Mouse (Mus musculus): ENCODE data around the gene Zbed3. TPM values are rescaled to one million over a fixed set of nuclear protein-coding genes. Genes with fewer than 3 reads are reported as not detected.

The Zbed3 gene
- polyA plus RNA-seq, 1 experiment from 2014 or later: 53.0 TPM

DNA sequence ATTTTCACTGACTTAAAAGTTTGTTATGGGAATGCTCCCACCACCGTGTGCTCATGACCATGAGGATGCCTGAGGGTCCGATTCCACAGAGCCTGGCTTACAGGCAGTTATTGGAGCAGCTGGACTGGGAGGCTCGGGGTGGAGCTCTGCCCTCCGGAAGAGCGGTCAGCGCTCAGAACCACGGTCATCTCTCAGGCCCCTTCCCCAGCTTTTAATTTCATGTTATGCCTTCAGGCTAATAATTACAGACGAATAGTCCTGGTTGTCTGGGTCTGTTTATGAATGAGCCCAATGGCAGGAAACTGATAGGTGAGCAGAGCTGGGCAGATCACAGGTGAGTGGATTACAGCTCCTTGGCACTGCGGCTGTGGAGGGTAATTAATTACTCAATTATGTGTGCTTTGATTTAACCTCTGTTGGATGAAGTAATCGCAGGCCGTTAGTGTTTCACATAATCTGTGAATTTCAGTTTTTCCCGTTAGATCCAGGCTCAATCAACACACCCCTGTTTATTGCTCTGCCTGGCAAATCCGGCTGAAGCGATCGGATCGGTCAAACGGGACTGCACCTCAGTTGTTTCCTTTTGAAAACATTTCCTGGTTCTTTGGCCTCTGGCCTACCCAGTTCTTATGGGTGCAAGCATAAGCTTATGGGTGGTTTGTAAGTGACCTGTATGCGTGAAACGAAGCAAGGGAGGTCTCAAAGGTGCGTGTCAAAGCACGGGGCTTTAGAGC is 3.4 kb downstream of the Zbed3 start:
- H3K27me3 ChIP-seq (replicated peaks; ENCODE audit: control insufficient read depth, insufficient read depth, low read length): no peaks in the 10 kb centered on the region
- H3K4me2 ChIP-seq (ENCODE audit: low read length): peak overlapping the region; percentile 93
- ATAC-seq (replicated peaks; ENCODE audit: low FRiP score, low TSS enrichment, low read depth) (no peak), DNase-seq (ENCODE audit: low spot score) (peak; percentile 62)
- no peaks in the 10 kb centered on the region for H3K36me3 ChIP-seq (ENCODE audit: control insufficient read depth, insufficient read depth, low read length)
- H3K9me3 ChIP-seq (ENCODE audit: control insufficient read depth, low read length): no peaks in the 10 kb centered on the region
- WGBS: 8% methylated on average over 21 of the region's 21 CpGs
- H3K27ac ChIP-seq (ENCODE audit: low read depth): peak overlapping the region; percentile 99
- peaks cover 16% of the 10 kb centered on the region for H3K4me1 ChIP-seq (replicated peaks; ENCODE audit: control insufficient read depth, insufficient read depth, low read length)
- peak overlapping the region; percentile 99 for H3K9ac ChIP-seq (ENCODE audit: low read length)
- H3K4me3 ChIP-seq (ENCODE audit: low read depth, low read length): peak overlapping the region; percentile 70

DNA sequence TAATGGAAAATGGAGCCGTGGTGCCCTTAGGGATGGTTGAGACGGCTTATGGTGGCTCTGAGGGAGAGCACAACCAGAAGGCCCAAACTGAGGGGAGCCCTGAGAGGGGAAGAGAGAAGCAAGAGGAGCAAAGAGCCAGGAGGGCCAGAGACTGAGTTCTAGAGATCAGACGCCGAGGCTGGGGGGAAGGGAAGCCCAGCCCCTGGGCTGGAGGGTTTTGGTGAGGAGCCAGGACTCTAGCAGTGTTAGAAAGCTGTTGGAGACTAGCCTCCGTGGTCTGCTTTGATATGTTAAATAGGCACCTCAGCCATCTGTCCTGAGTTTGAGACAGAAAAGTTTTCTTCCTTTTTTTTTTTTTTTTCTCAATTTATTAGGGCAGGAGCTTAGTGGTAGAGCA is 3.9 kb downstream of the Zbed3 start:
- Histone ChIP-seq H3K27ac (ENCODE audit: low read depth) (peak overlapping the region; percentile 49), H3K9me3 (ENCODE audit: control insufficient read depth, low read length) (no peaks in the 10 kb centered on the region), H3K4me1 (replicated peaks; ENCODE audit: control insufficient read depth, insufficient read depth, low read length) (peaks cover 16% of the 10 kb centered on the region), H3K36me3 (ENCODE audit: control insufficient read depth, insufficient read depth, low read length) (no peaks in the 10 kb centered on the region), H3K4me2 (ENCODE audit: low read length) (peak overlapping the region; percentile 93), H3K4me3 (ENCODE audit: low read depth, low read length) (peak overlapping the region; percentile 70), H3K27me3 (replicated peaks; ENCODE audit: control insufficient read depth, insufficient read depth, low read length) (no peaks in the 10 kb centered on the region), H3K9ac (ENCODE audit: low read length) (peak overlapping the region; percentile 99)
- DNase-seq (ENCODE audit: low spot score) (peak; percentile 71), ATAC-seq (replicated peaks; ENCODE audit: low FRiP score, low TSS enrichment, low read depth) (no peak)
- 6% methylated on average over 5 of the region's 5 CpGs for WGBS

DNA sequence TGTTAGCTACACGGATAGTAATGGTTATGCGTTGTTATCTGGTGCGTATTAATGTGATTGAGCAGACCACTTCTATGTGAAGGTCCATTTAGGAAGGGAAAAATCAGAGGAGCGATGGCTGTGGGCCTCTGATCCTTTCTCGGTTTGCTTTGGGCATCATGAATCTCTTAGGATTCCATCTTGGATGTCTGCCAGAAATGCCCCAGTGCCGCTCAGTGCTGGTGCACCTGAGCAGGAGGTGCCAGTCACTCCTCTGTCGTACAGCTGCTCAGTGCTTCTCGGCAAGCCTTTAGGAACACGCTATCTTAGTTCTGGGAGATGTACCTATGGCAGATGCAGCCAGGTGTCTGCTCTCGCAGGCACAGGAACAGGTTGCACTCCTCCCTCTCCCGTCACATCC is 5.4 kb downstream of the Zbed3 start:
- H3K4me2 ChIP-seq (ENCODE audit: low read length): no peak overlapping the region

DNA sequence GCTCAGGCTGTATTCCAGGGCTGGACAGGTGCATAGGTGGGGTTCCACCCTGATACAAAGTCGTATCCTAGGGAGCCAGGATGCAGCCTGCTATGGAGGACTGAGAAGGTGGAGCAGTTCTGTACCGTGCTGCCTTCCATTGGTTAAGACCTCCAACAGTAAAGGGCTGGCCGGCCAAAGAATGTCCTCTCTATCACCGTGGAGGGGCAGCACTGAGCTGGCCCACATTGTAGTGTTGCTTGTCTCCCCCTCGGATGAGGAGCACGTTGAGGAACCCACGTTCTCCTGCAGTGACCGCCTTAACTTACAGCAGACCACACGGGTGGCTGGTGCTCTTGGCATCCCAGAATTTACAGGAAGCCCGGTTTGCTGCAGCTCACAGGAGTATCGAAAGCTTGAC is 7.1 kb downstream of the Zbed3 start:
- H3K4me3 ChIP-seq (ENCODE audit: low read depth, low read length): no peak overlapping the region
- no peak for ATAC-seq (replicated peaks; ENCODE audit: low FRiP score, low TSS enrichment, low read depth)
- peaks cover 16% of the 10 kb centered on the region for H3K4me1 ChIP-seq (replicated peaks; ENCODE audit: control insufficient read depth, insufficient read depth, low read length)
- H3K9me3 ChIP-seq (ENCODE audit: control insufficient read depth, low read length): no peaks in the 10 kb centered on the region
- no peak for DNase-seq (ENCODE audit: low spot score)
- H3K27ac ChIP-seq (ENCODE audit: low read depth): no peak overlapping the region
- H3K9ac ChIP-seq (ENCODE audit: low read length): no peak overlapping the region
- WGBS: 60% methylated on average over 11 of the region's 11 CpGs
- H3K36me3 ChIP-seq (ENCODE audit: control insufficient read depth, insufficient read depth, low read length): 0 out of 2 replicates have a peak, but pooled peaks cover 9% of the 10 kb centered on the region
- no peaks in the 10 kb centered on the region for H3K27me3 ChIP-seq (replicated peaks; ENCODE audit: control insufficient read depth, insufficient read depth, low read length)
- H3K4me2 ChIP-seq (ENCODE audit: low read length): no peak overlapping the region

More for the DNA sequence above, 5.4 kb downstream of the Zbed3 start:
- Histone ChIP-seq H3K9ac (ENCODE audit: low read length) (no peak overlapping the region), H3K4me1 (replicated peaks; ENCODE audit: control insufficient read depth, insufficient read depth, low read length) (peaks cover 16% of the 10 kb centered on the region), H3K36me3 (ENCODE audit: control insufficient read depth, insufficient read depth, low read length) (no peaks in the 10 kb centered on the region), H3K27ac (ENCODE audit: low read depth) (no peak overlapping the region), H3K4me3 (ENCODE audit: low read depth, low read length) (no peak overlapping the region), H3K27me3 (replicated peaks; ENCODE audit: control insufficient read depth, insufficient read depth, low read length) (no peaks in the 10 kb centered on the region), H3K9me3 (ENCODE audit: control insufficient read depth, low read length) (no peaks in the 10 kb centered on the region)
- DNase-seq (ENCODE audit: low spot score) (no peak), ATAC-seq (replicated peaks; ENCODE audit: low FRiP score, low TSS enrichment, low read depth) (no peak)
- WGBS: 84% methylated on average over 11 of the region's 11 CpGs

GRCm38 (mm10) chr13:95332086-95332899 is 8.9 kb downstream of the Zbed3 start:
- Histone ChIP-seq H3K4me1 (replicated peaks; ENCODE audit: control insufficient read depth, insufficient read depth, low read length) (peaks cover 8% of the 10 kb centered on the region), H3K27ac (ENCODE audit: low read depth) (no peak overlapping the region), H3K36me3 (ENCODE audit: control insufficient read depth, insufficient read depth, low read length) (peaks cover 22% of the 10 kb centered on the region), H3K4me2 (ENCODE audit: low read length) (no peak overlapping the region), H3K9me3 (ENCODE audit: control insufficient read depth, low read length) (no peaks in the 10 kb centered on the region), H3K27me3 (replicated peaks; ENCODE audit: control insufficient read depth, insufficient read depth, low read length) (no peaks in the 10 kb centered on the region), H3K4me3 (ENCODE audit: low read depth, low read length) (no peak overlapping the region), H3K9ac (ENCODE audit: low read length) (no peak overlapping the region)
- WGBS: 83% methylated on average over 11 of the region's 11 CpGs
- DNase-seq (ENCODE audit: low spot score): no peak
- no peak for ATAC-seq (replicated peaks; ENCODE audit: low FRiP score, low TSS enrichment, low read depth)

DNA sequence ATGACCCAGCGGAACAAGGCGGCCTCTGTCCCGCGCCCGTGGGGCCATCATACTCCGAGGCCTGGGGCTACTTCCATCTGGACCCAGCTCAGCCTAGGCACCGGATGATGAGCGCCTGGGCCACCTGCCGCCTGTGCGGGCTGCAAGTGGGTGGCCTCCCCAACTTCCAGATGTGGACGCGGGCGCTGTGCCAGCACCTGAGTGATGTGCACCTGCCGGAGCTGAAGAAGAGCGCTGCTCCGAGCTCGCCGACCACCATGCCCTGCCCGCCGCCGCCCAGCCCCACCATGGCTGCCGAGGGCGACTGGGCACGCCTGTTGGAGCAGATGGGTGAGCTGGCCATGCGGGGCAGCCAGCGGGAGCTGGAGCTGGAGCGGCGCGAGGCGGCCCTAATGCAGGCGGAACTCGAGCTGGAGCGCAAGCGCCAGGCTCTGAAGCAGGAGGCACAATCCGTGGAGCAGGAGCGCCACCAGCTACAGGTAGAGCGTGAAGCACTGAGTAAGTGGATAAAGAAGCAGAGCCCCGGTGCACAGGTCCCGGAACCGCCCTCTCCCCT is 12.8 kb downstream of the Zbed3 start:
- 77% methylated on average over 40 of the region's 40 CpGs for WGBS
- Histone ChIP-seq H3K4me1 (replicated peaks; ENCODE audit: control insufficient read depth, insufficient read depth, low read length) (no peaks in the 10 kb centered on the region), H3K27me3 (replicated peaks; ENCODE audit: control insufficient read depth, insufficient read depth, low read length) (no peaks in the 10 kb centered on the region), H3K9me3 (ENCODE audit: control insufficient read depth, low read length) (no peaks in the 10 kb centered on the region), H3K4me3 (ENCODE audit: low read depth, low read length) (no peak overlapping the region), H3K9ac (ENCODE audit: low read length) (no peak overlapping the region), H3K27ac (ENCODE audit: low read depth) (no peak overlapping the region), H3K36me3 (ENCODE audit: control insufficient read depth, insufficient read depth, low read length) (peaks cover 58% of the 10 kb centered on the region), H3K4me2 (ENCODE audit: low read length) (no peak overlapping the region)
- ATAC-seq (replicated peaks; ENCODE audit: low FRiP score, low TSS enrichment, low read depth) (0 out of 2 replicates have a peak, but pooled peaks have one; percentile 38), DNase-seq (ENCODE audit: low spot score) (no peak)

DNA sequence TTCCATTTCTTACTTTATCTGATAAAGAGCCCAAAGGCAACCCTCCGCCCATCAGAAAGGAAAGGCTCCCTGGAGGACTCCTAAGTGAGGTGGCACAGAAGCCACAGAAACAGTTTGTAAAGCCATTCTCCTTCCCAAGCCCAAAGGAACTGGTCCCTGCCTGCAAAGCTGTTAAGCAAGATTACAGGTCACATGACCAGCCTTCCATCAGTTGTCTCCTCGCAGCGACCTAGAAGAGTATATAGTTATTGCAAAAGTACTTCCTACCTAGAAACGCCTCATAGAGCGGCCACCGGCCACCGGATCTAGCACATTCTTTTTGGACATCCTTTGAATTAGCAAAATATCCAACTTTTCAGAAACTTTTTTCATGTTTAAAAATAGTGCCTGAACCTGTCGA is 20.1 kb downstream of the Zbed3 start:
- no peak overlapping the region for H3K27ac ChIP-seq (ENCODE audit: low read depth)
- H3K27me3 ChIP-seq (replicated peaks; ENCODE audit: control insufficient read depth, insufficient read depth, low read length): no peaks in the 10 kb centered on the region
- WGBS: 93% methylated on average over 8 of the region's 8 CpGs
- H3K36me3 ChIP-seq (ENCODE audit: control insufficient read depth, insufficient read depth, low read length): peaks cover 38% of the 10 kb centered on the region
- ATAC-seq (replicated peaks; ENCODE audit: low FRiP score, low TSS enrichment, low read depth) (no peak), DNase-seq (ENCODE audit: low spot score) (no peak)
- H3K9ac ChIP-seq (ENCODE audit: low read length): no peak overlapping the region
- no peak overlapping the region for H3K4me3 ChIP-seq (ENCODE audit: low read depth, low read length)
- no peaks in the 10 kb centered on the region for H3K9me3 ChIP-seq (ENCODE audit: control insufficient read depth, low read length)
- H3K4me2 ChIP-seq (ENCODE audit: low read length): no peak overlapping the region
- H3K4me1 ChIP-seq (replicated peaks; ENCODE audit: control insufficient read depth, insufficient read depth, low read length): no peaks in the 10 kb centered on the region

- WGBS: 70% methylated on average over 6 of the region's 6 CpGs
- no peak for DNase-seq (ENCODE audit: low spot score)
Observed at GRCm38 (mm10) chr13:95345869-95346268, 22.5 kb downstream of the Zbed3 start.

More at GRCm38 (mm10) chr13:95345869-95346268, 22.5 kb downstream of the Zbed3 start:
- Histone ChIP-seq H3K27ac (ENCODE audit: low read depth) (no peak overlapping the region), H3K9ac (ENCODE audit: low read length) (no peak overlapping the region), H3K4me2 (ENCODE audit: low read length) (no peak overlapping the region), H3K4me3 (ENCODE audit: low read depth, low read length) (no peak overlapping the region), H3K9me3 (ENCODE audit: control insufficient read depth, low read length) (no peaks in the 10 kb centered on the region), H3K4me1 (replicated peaks; ENCODE audit: control insufficient read depth, insufficient read depth, low read length) (no peaks in the 10 kb centered on the region), H3K27me3 (replicated peaks; ENCODE audit: control insufficient read depth, insufficient read depth, low read length) (no peaks in the 10 kb centered on the region), H3K36me3 (ENCODE audit: control insufficient read depth, insufficient read depth, low read length) (peaks cover 24% of the 10 kb centered on the region)
- no peak for ATAC-seq (replicated peaks; ENCODE audit: low FRiP score, low TSS enrichment, low read depth)
